Mouse (Mus musculus) thymus, adult 2 months (tissue): Measurements from ENCODE around the gene Adgrg3.

Experiments used
- CTCF ChIP-seq: fragments of 200-500 bp; IDR thresholded peaks from 2 replicates; pipeline ENCODE4 v1.5.1; 2012; ENCODE audit warnings: mild to moderate bottlenecking, control low read depth, low read length, moderate library complexity, borderline replicate concordance; ENCODE audit not compliant: control insufficient read depth, poor library complexity, insufficient read depth; ENCODE audit errors: extremely low read depth
- POLR2A ChIP-seq: fragments of 200-500 bp; IDR thresholded peaks from 2 replicates; pipeline ENCODE4 v1.6.1; 2012; ENCODE audit warnings: mild to moderate bottlenecking, low read length, control low read depth, moderate library complexity; ENCODE audit not compliant: control insufficient read depth, poor library complexity, insufficient read depth; ENCODE audit errors: extremely low read depth

DNA sequence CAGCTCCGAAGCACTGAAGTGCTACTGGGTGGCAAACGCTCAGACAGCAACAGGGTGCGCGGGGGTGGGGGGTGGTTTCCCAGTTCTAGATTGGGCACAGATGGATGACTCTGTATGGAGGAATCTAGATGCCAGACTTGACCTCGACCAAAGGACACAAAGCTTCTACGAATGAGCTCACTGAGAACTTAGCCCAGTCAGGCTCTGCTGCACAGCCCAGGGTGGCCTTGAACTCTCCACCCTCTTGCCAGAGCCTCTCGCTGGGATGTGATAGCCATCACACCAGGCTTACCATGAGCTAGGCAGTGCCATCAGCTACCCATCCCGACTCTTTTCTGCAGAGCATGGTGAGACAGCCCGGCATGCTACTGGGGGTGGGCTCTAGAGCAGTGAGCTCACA is 43.7 kb upstream of the Adgrg3 start:
- no peak for TF ChIP-seq POLR2A
- no peak for TF ChIP-seq CTCF
